Mouse (Mus musculus) lung, postnatal 0 days (tissue): Measurements from ENCODE around the gene Nppb. TPM values are rescaled to one million over a fixed set of nuclear protein-coding genes. Genes with fewer than 3 reads are reported as not detected.
A peak's percentile ranks its signal among the peaks of the same experiment; 100 is the strongest.

ENCODE experiments used
- ATAC-seq: fragments of 200-750 bp; cut with Nextera tagmentation; 2 replicates; pipeline ENCODE4 v1.8.0; 2017; ENCODE audit warnings: moderate library complexity
- DNase-seq: peaks from one replicate; pipeline ENCODE4 v3.0.0-alpha.2; 2016; ENCODE audit warnings: low spot score
- H3K27ac ChIP-seq: fragments of 300-500 bp; sonication (generic); 2 replicates; pipeline ENCODE4 v1.5.1; 2014; ENCODE audit warnings: antibody characterized with exemption, mild to moderate bottlenecking, low read length, mixed read lengths
- H3K27me3 ChIP-seq: fragments of 300-500 bp; sonication (generic); replicated peaks from 2 replicates; pipeline ENCODE4 v1.6.1; 2014; ENCODE audit warnings: low read length, mixed read lengths; ENCODE audit not compliant: insufficient read depth
- H3K36me3 ChIP-seq: fragments of 300-500 bp; sonication (generic); 2 replicates; pipeline ENCODE4 v1.6.1; 2014; ENCODE audit warnings: low read length, mixed read lengths; ENCODE audit not compliant: insufficient read depth
- H3K4me1 ChIP-seq: fragments of 300-500 bp; sonication (generic); 2 replicates; pipeline ENCODE4 v1.6.1; 2014; ENCODE audit warnings: antibody characterized with exemption, low read depth, low read length, mixed read lengths; ENCODE audit not compliant: insufficient read depth
- H3K4me2 ChIP-seq: fragments of 300-500 bp; sonication (generic); replicated peaks from 2 replicates; pipeline ENCODE4 v1.6.1; 2014; ENCODE audit warnings: low read depth, mild to moderate bottlenecking, low read length, moderate library complexity, mixed read lengths
- H3K4me3 ChIP-seq: fragments of 300-500 bp; sonication (generic); 2 replicates; pipeline ENCODE4 v1.5.1; 2014; ENCODE audit warnings: low read depth, low read length
- H3K9ac ChIP-seq: fragments of 300-500 bp; sonication (generic); replicated peaks from 2 replicates; pipeline ENCODE4 v1.6.1; 2014; ENCODE audit warnings: low read depth, mild to moderate bottlenecking
- H3K9me3 ChIP-seq: fragments of 300-500 bp; sonication (generic); 2 replicates; pipeline ENCODE4 v1.6.1; 2016; ENCODE audit warnings: low read length, mixed read lengths
- CTCF ChIP-seq: IDR thresholded peaks from 2 replicates; pipeline ENCODE4 v1.5.1; 2016; ENCODE audit warnings: antibody characterized with exemption, mild to moderate bottlenecking
- EP300 ChIP-seq: IDR thresholded peaks from 2 replicates; pipeline ENCODE4 v1.6.1; 2016; ENCODE audit warnings: antibody characterized with exemption, mild to moderate bottlenecking, control low read depth
- WGBS: fragments of 180-500 bp; shearing (Covaris S2); extraction: QIAGEN DNeasy Blood & Tissue Kit; methylation state at CpG from one replicate; pipeline ENCODE4 v1.1.7; 2014; 5-methylcytosine and 5-hydroxymethylcytosine counted together
- polyA plus RNA-seq: library from polyadenylated mRNA; unstranded; fragments of >200 nt; fragmentation: Nextera tagmentation; extraction: Ambion mirVana; gene quantifications from 2 replicates; pipeline ENCODE4 v1.2.1, GENCODE M21; 2015

The Nppb gene
- polyA plus RNA-seq, 1 experiment from 2014 or later = not detected

- Histone ChIP-seq H3K9ac (no peak overlapping the region), H3K36me3 (peaks cover 64% of the 10 kb centered on the region), H3K4me2 (no peak overlapping the region), H3K27ac (no peak overlapping the region), H3K9me3 (no peaks in the 10 kb centered on the region), H3K4me3 (no peak overlapping the region), H3K27me3 (no peaks in the 10 kb centered on the region), H3K4me1 (no peaks in the 10 kb centered on the region)
- TF ChIP-seq CTCF = peak; percentile 70
- TF ChIP-seq EP300 = no peak
- ATAC-seq (no peak), DNase-seq (peak; percentile 7)
- WGBS = 69% methylated on average over 4 of the region's 4 CpGs
These were observed 22.8 kb downstream of the Nppb start for GRCm38 (mm10) chr4:148008412-148008811.

GRCm38 (mm10) chr4:148009641-148010040 lies 24.1 kb downstream of the Nppb start:
- H3K27ac ChIP-seq = no peak overlapping the region
- H3K4me1 ChIP-seq = no peaks in the 10 kb centered on the region
- WGBS = 89% methylated on average over 2 of the region's 2 CpGs
- H3K36me3 ChIP-seq = peaks cover 73% of the 10 kb centered on the region
- TF ChIP-seq EP300 = no peak
- no peak for TF ChIP-seq CTCF
- ATAC-seq (no peak), DNase-seq (no peak)
- H3K9ac ChIP-seq = no peak overlapping the region
- no peak overlapping the region for H3K4me3 ChIP-seq
- H3K4me2 ChIP-seq = no peak overlapping the region
- no peaks in the 10 kb centered on the region for H3K9me3 ChIP-seq
- no peaks in the 10 kb centered on the region for H3K27me3 ChIP-seq

GRCm38 (mm10) chr4:148011332-148011731 lies 25.7 kb downstream of the Nppb start:
- Histone ChIP-seq H3K4me3 (no peak overlapping the region), H3K4me2 (no peak overlapping the region), H3K9me3 (no peaks in the 10 kb centered on the region), H3K36me3 (peaks cover 77% of the 10 kb centered on the region; the same call in 1 of the 2 replicates), H3K4me1 (no peaks in the 10 kb centered on the region), H3K27ac (no peak overlapping the region), H3K9ac (no peak overlapping the region), H3K27me3 (no peaks in the 10 kb centered on the region)
- no peak for DNase-seq
- no peak for ATAC-seq
- no peak for TF ChIP-seq EP300
- TF ChIP-seq CTCF = no peak
- WGBS = 75% methylated on average over 3 of the region's 3 CpGs

- TF ChIP-seq CTCF (no peak), EP300 (no peak)
- no peak for ATAC-seq
- H3K27ac ChIP-seq = no peak overlapping the region
- H3K9ac ChIP-seq = no peak overlapping the region
- no peaks in the 10 kb centered on the region for H3K9me3 ChIP-seq
- WGBS = 91% methylated on average over 4 of the region's 4 CpGs
- no peak overlapping the region for H3K4me2 ChIP-seq
- no peak overlapping the region for H3K4me3 ChIP-seq
- DNase-seq = no peak
- peaks cover 76% of the 10 kb centered on the region; the same call in 1 of the 2 replicates for H3K36me3 ChIP-seq
- H3K4me1 ChIP-seq = no peaks in the 10 kb centered on the region
- no peaks in the 10 kb centered on the region for H3K27me3 ChIP-seq
These were observed 26.6 kb downstream of the Nppb start for GRCm38 (mm10) chr4:148012216-148012615.

DNA sequence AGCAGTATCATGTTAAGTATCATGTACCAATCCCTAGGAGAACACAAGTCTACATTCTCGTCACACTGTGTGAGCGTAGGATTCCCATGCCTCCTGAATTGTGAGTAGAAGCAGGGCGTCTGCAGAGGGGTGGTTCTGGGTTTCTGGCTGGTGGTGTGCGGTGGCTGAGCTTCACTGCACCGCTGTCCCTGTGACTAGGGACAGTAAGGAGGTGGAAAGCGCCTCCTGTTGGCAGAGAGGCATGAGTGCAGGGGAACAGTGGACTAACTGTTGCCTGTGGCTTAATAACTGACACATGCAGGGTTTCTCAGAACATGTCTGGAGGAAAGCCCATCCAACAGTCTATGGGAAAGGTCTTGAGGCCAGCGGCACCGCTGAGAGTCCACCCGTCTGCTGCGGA lies 29.8 kb downstream of the Nppb start:
- Histone ChIP-seq H3K27me3 (no peaks in the 10 kb centered on the region), H3K4me3 (no peak overlapping the region), H3K27ac (no peak overlapping the region), H3K9ac (no peak overlapping the region), H3K4me1 (no peaks in the 10 kb centered on the region), H3K9me3 (no peaks in the 10 kb centered on the region), H3K4me2 (no peak overlapping the region), H3K36me3 (peaks cover 65% of the 10 kb centered on the region)
- 84% methylated on average over 10 of the region's 10 CpGs for WGBS
- TF ChIP-seq EP300 = no peak
- TF ChIP-seq CTCF = peak; percentile 58
- ATAC-seq (no peak), DNase-seq (no peak)

DNA sequence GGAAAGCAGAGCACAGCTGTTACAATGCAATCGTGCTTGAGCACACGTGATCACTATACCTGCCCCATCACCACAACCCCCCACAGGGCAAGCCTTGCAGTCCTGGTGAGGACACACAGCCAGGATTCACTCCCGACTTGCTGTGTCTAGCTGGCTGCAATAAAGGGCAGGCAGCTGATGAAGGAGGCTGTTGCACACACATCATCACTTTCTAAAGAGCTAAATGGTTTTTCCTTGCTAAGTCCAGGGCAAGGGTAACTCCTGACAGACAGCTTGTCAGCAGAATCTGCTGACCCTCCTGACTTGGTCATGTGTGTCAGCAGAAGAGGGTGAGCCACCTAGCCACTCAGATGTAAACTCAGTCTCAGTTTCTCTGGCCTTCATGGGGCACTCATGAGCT lies 31.4 kb downstream of the Nppb start:
- H3K27ac ChIP-seq = no peak overlapping the region
- H3K4me3 ChIP-seq = no peak overlapping the region
- no peak overlapping the region for H3K4me2 ChIP-seq
- peaks cover 54% of the 10 kb centered on the region for H3K36me3 ChIP-seq
- no peak overlapping the region for H3K9ac ChIP-seq
- ATAC-seq = no peak
- 77% methylated on average over 3 of the region's 3 CpGs for WGBS
- no peaks in the 10 kb centered on the region for H3K4me1 ChIP-seq
- DNase-seq = no peak
- no peaks in the 10 kb centered on the region for H3K27me3 ChIP-seq
- TF ChIP-seq EP300 = no peak
- no peak for TF ChIP-seq CTCF
- no peaks in the 10 kb centered on the region for H3K9me3 ChIP-seq

GRCm38 (mm10) chr4:148018410-148018809 lies 32.8 kb downstream of the Nppb start:
- DNase-seq = no peak
- ATAC-seq = no peak

More at GRCm38 (mm10) chr4:148018410-148018809, 32.8 kb downstream of the Nppb start:
- H3K9me3 ChIP-seq = no peaks in the 10 kb centered on the region
- H3K27me3 ChIP-seq = no peaks in the 10 kb centered on the region
- WGBS = 65% methylated on average over 2 of the region's 2 CpGs
- no peak overlapping the region for H3K9ac ChIP-seq
- H3K4me2 ChIP-seq = no peak overlapping the region
- peaks cover 53% of the 10 kb centered on the region for H3K36me3 ChIP-seq
- no peak overlapping the region for H3K27ac ChIP-seq
- H3K4me1 ChIP-seq = no peaks in the 10 kb centered on the region
- TF ChIP-seq CTCF (no peak), EP300 (no peak)
- H3K4me3 ChIP-seq = no peak overlapping the region
